Mouse (Mus musculus) lung, adult 18-20 months (tissue): Measurements from ENCODE around the gene Hapln2.

Experiments used
- DNase-seq, 2 experiments: peaks; one replicate each; pipeline ENCODE4 v3.0.0; 2022; ENCODE audit warnings: mixed read lengths in 2 of 2

The Hapln2 gene

GRCm38 (mm10) chr3:87981214-87981760 is 46.1 kb downstream of the Hapln2 start:
- peak in 1 of 2 experiments; percentile 56 for DNase-seq

GRCm38 (mm10) chr3:87980728-87981127 is 46.7 kb downstream of the Hapln2 start:
- no peak for DNase-seq

DNA sequence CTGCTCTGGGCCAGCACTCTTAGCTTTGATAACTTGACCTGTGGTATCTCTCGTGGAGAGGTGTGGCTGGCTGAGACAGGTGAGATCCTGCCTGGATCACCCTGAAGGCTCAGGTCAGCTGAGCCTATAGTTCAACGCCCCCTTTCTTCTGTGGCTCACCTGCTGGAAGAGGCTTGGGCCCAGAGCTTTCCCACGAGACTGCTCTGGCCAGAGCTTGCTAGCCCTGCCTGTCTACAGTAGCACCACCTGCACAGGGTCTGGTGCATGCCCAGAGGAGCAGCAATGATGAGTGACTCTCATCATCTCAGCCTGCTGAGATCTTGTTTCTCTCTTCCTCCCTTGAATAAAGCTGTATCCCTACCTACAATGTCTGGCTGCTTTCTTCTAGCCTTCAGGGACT is 47.3 kb downstream of the Hapln2 start:
- no peak for DNase-seq

DNA sequence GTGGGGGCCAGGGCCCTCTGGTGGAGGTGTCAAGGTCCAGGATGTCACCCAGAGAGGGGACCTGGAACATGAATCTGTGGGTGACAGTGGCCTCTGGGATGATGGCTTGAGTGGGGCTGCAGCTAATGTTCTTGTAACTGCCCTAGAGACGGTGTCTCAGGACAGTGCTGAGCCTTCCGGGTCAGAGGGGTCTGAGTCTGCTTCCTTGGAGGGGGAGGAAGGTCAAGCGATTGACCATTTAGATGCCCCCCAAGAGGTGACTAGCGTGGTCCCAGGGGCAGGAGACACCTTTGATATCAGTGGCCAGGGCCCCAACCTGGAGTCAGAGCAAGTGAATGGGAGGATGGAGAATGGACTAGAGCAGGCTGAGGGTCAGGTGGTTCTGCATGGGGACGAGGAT is 47.9 kb downstream of the Hapln2 start:
- no peak for DNase-seq

DNA sequence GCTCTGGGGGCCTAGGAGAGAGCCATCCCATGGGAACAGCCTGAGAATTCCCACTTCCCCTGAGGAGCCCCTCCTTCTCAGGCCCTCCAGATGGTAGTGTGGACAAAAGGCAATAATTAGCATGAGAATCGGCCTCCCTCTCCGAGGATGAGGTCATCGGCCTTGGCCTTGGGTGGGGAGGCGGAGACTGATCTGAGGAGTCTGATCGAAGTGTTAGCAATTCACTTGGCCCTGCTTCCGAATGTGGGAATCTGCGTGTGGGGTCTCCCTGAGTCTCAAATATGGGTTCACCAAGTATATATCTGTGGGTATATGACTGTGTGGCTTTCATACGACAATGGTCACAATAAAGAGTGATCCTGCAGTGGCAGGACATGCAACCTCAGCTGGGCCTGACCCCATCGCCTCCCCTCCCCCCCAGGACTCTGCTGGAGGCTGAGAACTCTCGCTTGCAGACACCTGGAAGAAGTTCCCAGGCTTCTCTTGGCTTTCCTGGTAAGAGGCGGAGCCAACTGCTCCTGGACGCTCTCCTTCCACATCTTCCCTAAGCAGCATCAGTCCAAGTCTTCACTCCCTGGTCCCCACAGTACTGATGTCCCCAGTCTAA is 52.9 kb downstream of the Hapln2 start:
- DNase-seq = peak in 1 of 2 experiments; percentile 52

- DNase-seq = no peak
These were observed 53.6 kb downstream of the Hapln2 start for GRCm38 (mm10) chr3:87973593-87974380.

- DNase-seq = no peak
These were observed 54.6 kb downstream of the Hapln2 start for GRCm38 (mm10) chr3:87972776-87973175.

- no peak for DNase-seq
These were observed 55.1 kb downstream of the Hapln2 start for GRCm38 (mm10) chr3:87972203-87972664.
